Mouse (Mus musculus): Measurements from ENCODE around the gene Gm5935. TPM values are rescaled to one million over a fixed set of nuclear protein-coding genes. Genes with fewer than 3 reads are reported as not detected.

Gene Gm5935
- polyA plus RNA-seq (2012; ENCODE audit: low replicate concordance) = not detected in 2 replicates

DNA sequence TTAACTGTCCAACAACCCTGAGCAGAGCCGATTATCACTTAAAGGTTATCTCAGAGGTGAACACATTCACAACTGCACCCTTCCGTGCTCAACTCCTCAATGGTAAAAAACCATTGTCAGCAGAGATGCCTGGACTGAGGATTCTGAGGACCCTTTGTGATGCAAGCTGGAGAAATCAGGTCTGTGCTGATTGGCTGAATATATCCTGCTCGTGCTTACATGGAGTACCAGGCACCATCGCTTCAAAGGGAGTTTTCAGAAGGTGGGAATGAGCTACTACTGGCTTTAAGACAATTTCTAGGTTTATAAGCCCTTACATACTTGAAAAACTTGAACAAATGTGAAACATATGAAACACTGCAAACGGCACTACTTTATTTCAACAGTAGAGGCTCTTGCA is at the start of gene Gm5935:
TSS of gene Gm5935 (minus strand) at position 101 of the 400 bp plus-strand sequence.

Other genes starting within 250 kb of the Gm5935 start
- not detected in 2 replicates for gene Gm4297, start 200.3 kb downstream of the Gm5935 start, polyA plus RNA-seq (2012; ENCODE audit: low replicate concordance)